Mouse (Mus musculus): ENCODE results near the gene Cldn6. TPM values are rescaled to one million over a fixed set of nuclear protein-coding genes. Genes with fewer than 3 reads are reported as not detected.

The Cldn6 gene
- polyA plus RNA-seq, 1 experiment, result not detected

GRCm38 (mm10) chr17:23673424-23674073 lies 5.5 kb upstream of the Cldn6 start, which contains the start of the genes Hcfc1r1 and Thoc6:
TSS of gene Hcfc1r1 (plus strand) at chr17:23673596.
TSS of gene Thoc6 (minus strand) at chr17:23673882.
- Histone ChIP-seq H3K4me3 (ENCODE audit: insufficient read depth, low read length) (peak within 1 kb of the TSS; percentile 83), H3K27ac (ENCODE audit: insufficient read depth, low read length) (peak within 1 kb of the TSS; percentile 98), H3K4me1 (ENCODE audit: control insufficient read depth, insufficient read depth, low read length) (no peaks in the 10 kb centered on the region; the same call in 1 of the 2 replicates)
- TF ChIP-seq CTCF (IDR thresholded peaks at IDR 0.05; ENCODE audit: borderline replicate concordance, insufficient read depth, low read length) (no peak), POLR2A (IDR thresholded peaks at IDR 0.05; ENCODE audit: low read depth, low read length) (peak; percentile 63)

GRCm38 (mm10) chr17:23674271-23674952 lies 4.6 kb upstream of the Cldn6 start:
- TF ChIP-seq POLR2A (IDR thresholded peaks at IDR 0.05; ENCODE audit: low read depth, low read length), result peak; percentile 41
- TF ChIP-seq CTCF (IDR thresholded peaks at IDR 0.05; ENCODE audit: borderline replicate concordance, insufficient read depth, low read length), result no peak
- Histone ChIP-seq H3K27ac (ENCODE audit: insufficient read depth, low read length) (peak overlapping the region; percentile 98), H3K4me1 (ENCODE audit: control insufficient read depth, insufficient read depth, low read length) (no peaks in the 10 kb centered on the region; the same call in 1 of the 2 replicates), H3K4me3 (ENCODE audit: insufficient read depth, low read length) (peak overlapping the region; percentile 83)

GRCm38 (mm10) chr17:23675127-23675526 lies 3.9 kb upstream of the Cldn6 start:
- Histone ChIP-seq H3K4me1 (ENCODE audit: control insufficient read depth, insufficient read depth, low read length) (no peaks in the 10 kb centered on the region; the same call in 1 of the 2 replicates), H3K4me3 (ENCODE audit: insufficient read depth, low read length) (peak overlapping the region; percentile 83)

GRCm38 (mm10) chr17:23675564-23676281 lies 3.3 kb upstream of the Cldn6 start:
- H3K27ac ChIP-seq (ENCODE audit: insufficient read depth, low read length), result peak overlapping the region; percentile 98
- no peaks in the 10 kb centered on the region; the same call in 1 of the 2 replicates for H3K4me1 ChIP-seq (ENCODE audit: control insufficient read depth, insufficient read depth, low read length)
- TF ChIP-seq CTCF (IDR thresholded peaks at IDR 0.05; ENCODE audit: borderline replicate concordance, insufficient read depth, low read length) (no peak), POLR2A (IDR thresholded peaks at IDR 0.05; ENCODE audit: low read depth, low read length) (peak; percentile 77)

More at GRCm38 (mm10) chr17:23675127-23675526, 3.9 kb upstream of the Cldn6 start:
- H3K27ac ChIP-seq (ENCODE audit: insufficient read depth, low read length), result peak overlapping the region; percentile 98
- TF ChIP-seq CTCF (IDR thresholded peaks at IDR 0.05; ENCODE audit: borderline replicate concordance, insufficient read depth, low read length) (no peak), POLR2A (IDR thresholded peaks at IDR 0.05; ENCODE audit: low read depth, low read length) (peak; percentile 52; the same call in 1 of the 2 replicates)

GRCm38 (mm10) chr17:23676473-23677031 lies 2.5 kb upstream of the Cldn6 start:
- TF ChIP-seq CTCF (IDR thresholded peaks at IDR 0.05; ENCODE audit: borderline replicate concordance, insufficient read depth, low read length), result no peak
- 0 out of 2 replicates have a peak, but pooled peaks have one; percentile 47 for TF ChIP-seq POLR2A (IDR thresholded peaks at IDR 0.05; ENCODE audit: low read depth, low read length)
- Histone ChIP-seq H3K4me3 (ENCODE audit: insufficient read depth, low read length) (peak overlapping the region; percentile 83), H3K27ac (ENCODE audit: insufficient read depth, low read length) (peak overlapping the region; percentile 98), H3K4me1 (ENCODE audit: control insufficient read depth, insufficient read depth, low read length) (no peaks in the 10 kb centered on the region; the same call in 1 of the 2 replicates)

More at GRCm38 (mm10) chr17:23675564-23676281, 3.3 kb upstream of the Cldn6 start:
- peak overlapping the region; percentile 83 for H3K4me3 ChIP-seq (ENCODE audit: insufficient read depth, low read length)

DNA sequence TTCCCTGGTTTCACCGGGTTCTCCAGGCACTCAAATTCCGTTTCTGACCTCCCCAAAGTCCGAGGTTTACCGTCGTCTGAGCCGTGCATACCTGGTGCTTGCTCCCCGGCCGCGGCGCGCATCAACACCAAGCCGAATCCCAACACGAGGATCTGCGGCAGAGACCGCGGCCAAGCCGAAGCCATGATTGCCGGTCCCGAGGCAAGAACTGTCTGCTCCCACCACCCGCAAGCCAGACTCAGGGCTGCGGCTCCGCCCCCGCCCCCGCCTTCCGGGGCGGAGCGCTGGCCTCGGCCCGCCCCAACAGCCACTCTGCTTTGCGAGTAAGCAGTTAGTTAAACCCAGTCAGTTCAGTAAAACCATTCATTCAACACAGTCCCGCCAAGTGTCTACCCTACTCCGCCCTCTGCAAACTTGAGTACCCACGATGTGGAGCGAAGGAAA lies 1.8 kb upstream of the Cldn6 start, which contains the start of gene Tnfrsf12a:
Gene Tnfrsf12a (minus strand): TSS at position 233 of the 444 bp plus-strand sequence.
- H3K4me1 ChIP-seq (ENCODE audit: control insufficient read depth, insufficient read depth, low read length), result no peaks in the 10 kb centered on the region
- H3K4me3 ChIP-seq (ENCODE audit: insufficient read depth, low read length), result peak within 1 kb of the TSS; percentile 83
- peak within 1 kb of the TSS; percentile 98 for H3K27ac ChIP-seq (ENCODE audit: insufficient read depth, low read length)
- TF ChIP-seq POLR2A (IDR thresholded peaks at IDR 0.05; ENCODE audit: low read depth, low read length) (peak; percentile 99), CTCF (IDR thresholded peaks at IDR 0.05; ENCODE audit: borderline replicate concordance, insufficient read depth, low read length) (no peak)

GRCm38 (mm10) chr17:23680336-23680735 lies 1.3 kb downstream of the Cldn6 start:
- Histone ChIP-seq H3K27ac (ENCODE audit: insufficient read depth, low read length) (no peak overlapping the region), H3K4me1 (ENCODE audit: control insufficient read depth, insufficient read depth, low read length) (no peaks in the 10 kb centered on the region), H3K4me3 (ENCODE audit: insufficient read depth, low read length) (no peak overlapping the region)
- TF ChIP-seq CTCF (IDR thresholded peaks at IDR 0.05; ENCODE audit: borderline replicate concordance, insufficient read depth, low read length), result no peak
- no peak for TF ChIP-seq POLR2A (IDR thresholded peaks at IDR 0.05; ENCODE audit: low read depth, low read length)

DNA sequence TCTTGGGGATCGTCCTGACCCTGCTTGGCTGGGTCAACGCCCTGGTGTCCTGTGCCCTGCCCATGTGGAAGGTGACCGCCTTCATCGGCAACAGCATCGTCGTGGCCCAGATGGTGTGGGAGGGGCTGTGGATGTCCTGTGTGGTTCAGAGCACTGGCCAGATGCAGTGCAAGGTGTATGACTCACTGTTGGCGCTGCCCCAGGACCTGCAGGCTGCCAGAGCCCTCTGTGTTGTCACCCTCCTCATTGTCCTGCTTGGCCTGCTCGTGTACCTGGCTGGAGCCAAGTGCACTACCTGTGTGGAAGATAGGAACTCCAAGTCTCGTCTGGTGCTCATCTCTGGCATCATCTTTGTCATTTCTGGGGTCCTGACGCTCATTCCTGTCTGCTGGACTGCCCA lies 2.0 kb downstream of the Cldn6 start:
- Histone ChIP-seq H3K4me3 (ENCODE audit: insufficient read depth, low read length) (no peak overlapping the region), H3K27ac (ENCODE audit: insufficient read depth, low read length) (no peak overlapping the region), H3K4me1 (ENCODE audit: control insufficient read depth, insufficient read depth, low read length) (no peaks in the 10 kb centered on the region)
- no peak for TF ChIP-seq POLR2A (IDR thresholded peaks at IDR 0.05; ENCODE audit: low read depth, low read length)
- no peak for TF ChIP-seq CTCF (IDR thresholded peaks at IDR 0.05; ENCODE audit: borderline replicate concordance, insufficient read depth, low read length)

DNA sequence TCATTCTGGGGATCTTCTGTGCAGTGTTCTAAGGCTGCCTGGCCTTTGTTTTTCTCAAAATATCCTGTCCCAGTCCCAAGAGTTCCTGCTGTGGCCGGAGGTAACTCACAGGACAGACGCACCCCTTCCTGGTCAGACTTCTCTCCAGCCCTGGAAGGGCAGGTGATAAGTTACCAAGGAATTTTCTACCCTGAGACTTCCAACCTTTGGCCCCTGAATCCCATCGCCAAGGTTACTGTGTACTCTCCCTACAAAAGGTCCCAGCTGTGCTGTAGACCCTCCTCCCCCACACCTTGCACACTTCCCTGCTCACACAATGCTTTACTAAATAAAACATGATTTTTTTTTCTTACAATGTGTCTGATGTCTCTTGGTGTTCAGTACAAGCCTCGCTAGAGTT lies 3.0 kb downstream of the Cldn6 start:
- Histone ChIP-seq H3K4me3 (ENCODE audit: insufficient read depth, low read length) (no peak overlapping the region), H3K27ac (ENCODE audit: insufficient read depth, low read length) (no peak overlapping the region), H3K4me1 (ENCODE audit: control insufficient read depth, insufficient read depth, low read length) (no peaks in the 10 kb centered on the region)
- no peak for TF ChIP-seq POLR2A (IDR thresholded peaks at IDR 0.05; ENCODE audit: low read depth, low read length)
- TF ChIP-seq CTCF (IDR thresholded peaks at IDR 0.05; ENCODE audit: borderline replicate concordance, insufficient read depth, low read length), result no peak

Data from embryonic fibroblast, embryonic 13.5 days (primary cell).